Mouse (Mus musculus) embryonic facial prominence, embryonic 15.5 days (tissue): ENCODE results near the gene Wfdc18. TPM values are rescaled to one million over a fixed set of nuclear protein-coding genes. Genes with fewer than 3 reads are reported as not detected.

ENCODE experiments used
- ATAC-seq: fragments of 200-750 bp; cut with Nextera tagmentation; 2 replicates; pipeline ENCODE4 v1.8.0; 2017; ENCODE audit warnings: low read depth, moderate TSS enrichment; ENCODE audit not compliant: insufficient number of reproducible peaks, low FRiP score, low TSS enrichment
- H3K27ac ChIP-seq: fragments of 300-500 bp; sonication (generic); replicated peaks from 2 replicates; pipeline ENCODE4 v1.5.1; 2015; ENCODE audit warnings: mild to moderate bottlenecking, inconsistent platforms
- H3K27me3 ChIP-seq: fragments of 300-500 bp; sonication (generic); 2 replicates; pipeline ENCODE4 v1.6.1; 2015; ENCODE audit warnings: inconsistent platforms
- H3K36me3 ChIP-seq: fragments of 300-500 bp; sonication (generic); 2 replicates; pipeline ENCODE4 v1.6.1; 2015; ENCODE audit warnings: mild to moderate bottlenecking, inconsistent platforms
- H3K4me1 ChIP-seq: fragments of 300-500 bp; sonication (generic); 2 replicates; pipeline ENCODE4 v1.6.1; 2015; ENCODE audit warnings: inconsistent platforms
- H3K4me2 ChIP-seq: fragments of 300-500 bp; sonication (generic); replicated peaks from 2 replicates; pipeline ENCODE4 v1.6.1; 2015; ENCODE audit warnings: mild to moderate bottlenecking, inconsistent platforms
- H3K4me3 ChIP-seq: fragments of 300-500 bp; sonication (generic); replicated peaks from 2 replicates; pipeline ENCODE4 v1.5.1; 2015; ENCODE audit warnings: mild to moderate bottlenecking, inconsistent platforms
- H3K9ac ChIP-seq: fragments of 300-500 bp; sonication (generic); 2 replicates; pipeline ENCODE4 v1.6.1; 2015; ENCODE audit warnings: inconsistent platforms
- H3K9me3 ChIP-seq: fragments of 300-500 bp; sonication (generic); replicated peaks from 2 replicates; pipeline ENCODE4 v1.6.1; 2016; ENCODE audit warnings: inconsistent platforms
- WGBS: fragments of 180-500 bp; shearing (Covaris S2); methylation state at CpG from one replicate; pipeline ENCODE4 v1.1.7; 2015; 5-methylcytosine and 5-hydroxymethylcytosine counted together
- polyA plus RNA-seq: library from polyadenylated mRNA; unstranded; fragments of >200 nt; fragmentation: Nextera tagmentation; extraction: Ambion mirVana; gene quantifications from 2 replicates; pipeline ENCODE4 v1.2.1, GENCODE M21; 2015

The Wfdc18 gene
- polyA plus RNA-seq, result 16.8 and 42.7 TPM in 2 replicates

DNA sequence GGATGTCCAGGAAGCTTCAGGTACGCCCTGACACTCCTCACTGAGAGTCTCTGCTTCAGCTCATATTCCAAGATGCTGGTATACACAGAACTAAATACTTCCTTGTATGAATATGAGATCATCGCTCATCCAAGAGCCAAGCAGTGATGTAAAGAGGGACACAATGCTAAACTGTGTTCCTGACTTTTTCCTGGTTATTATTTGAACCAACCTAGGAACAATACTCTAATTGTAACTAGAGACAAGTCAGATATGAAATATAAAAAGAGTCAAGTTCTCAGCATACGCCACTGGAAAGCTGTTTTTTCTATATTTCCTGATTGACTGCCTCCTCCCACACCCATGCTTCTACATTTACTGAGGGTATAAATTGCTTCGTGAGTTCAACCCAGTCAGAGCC, at the start of gene Wfdc18:
Wfdc18 (plus strand) TSS at position 301 of the 400 bp plus-strand sequence.
- Histone ChIP-seq H3K4me1 (no peaks in the 10 kb centered on the region), H3K4me2 (no peak within 1 kb of the TSS), H3K4me3 (no peak within 1 kb of the TSS), H3K9me3 (no peaks in the 10 kb centered on the region), H3K27ac (no peak within 1 kb of the TSS), H3K27me3 (no peaks in the 10 kb centered on the region), H3K9ac (no peak within 1 kb of the TSS), H3K36me3 (no peaks in the 10 kb centered on the region)
- WGBS, result 70% methylated on average over 4 of the region's 4 CpGs
- ATAC-seq, result no peak

DNA sequence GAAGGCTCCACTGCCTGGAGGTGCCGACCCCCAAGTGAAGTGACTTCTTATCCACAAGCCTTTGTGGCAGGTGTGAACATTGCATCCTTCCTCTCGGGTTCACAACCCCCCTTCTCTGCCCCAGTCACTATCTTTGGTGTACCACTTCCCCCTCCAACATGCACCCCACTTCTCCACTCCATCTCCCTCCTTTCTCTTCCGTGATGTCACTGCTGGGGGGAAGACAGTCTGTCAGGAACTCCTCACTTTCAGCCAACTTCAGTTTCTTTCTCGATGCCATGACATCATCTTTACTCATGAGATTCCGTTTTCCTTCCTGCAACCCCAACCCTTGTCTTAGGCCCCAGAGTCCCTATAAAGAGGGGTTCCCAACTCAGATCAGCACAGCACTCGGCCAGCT, 46.6 kb upstream of the Wfdc18 start, which contains the start of gene Ccl4:
Ccl4 (plus strand) TSS at position 381 of the 400 bp plus-strand sequence.
- no peaks in the 10 kb centered on the region for H3K4me1 ChIP-seq
- H3K27me3 ChIP-seq, result no peaks in the 10 kb centered on the region
- no peak within 1 kb of the TSS for H3K4me2 ChIP-seq
- H3K36me3 ChIP-seq, result no peaks in the 10 kb centered on the region
- H3K27ac ChIP-seq, result no peak within 1 kb of the TSS
- no peak within 1 kb of the TSS for H3K4me3 ChIP-seq
- no peak within 1 kb of the TSS for H3K9ac ChIP-seq
- no peaks in the 10 kb centered on the region for H3K9me3 ChIP-seq
- 77% methylated on average over 6 of the region's 6 CpGs for WGBS
- ATAC-seq, result no peak

DNA sequence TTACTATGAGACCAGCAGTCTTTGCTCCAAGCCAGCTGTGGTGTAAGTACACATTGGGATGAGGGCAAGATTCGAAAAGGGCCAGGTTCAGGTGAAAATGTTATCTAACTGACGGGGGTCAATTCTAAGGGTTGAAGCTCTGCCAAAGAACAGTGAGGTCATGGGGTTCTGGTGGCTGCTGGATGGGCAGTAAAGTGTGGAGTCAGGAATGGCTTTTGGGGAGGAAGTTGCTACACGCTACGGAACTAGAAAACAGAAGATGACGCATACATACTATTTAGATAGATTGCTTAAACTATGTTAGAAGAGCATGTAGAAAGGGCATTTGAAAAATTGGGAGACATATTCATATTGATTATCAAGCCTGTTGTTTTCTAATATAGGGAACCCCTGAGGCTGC, 45.3 kb upstream of the Wfdc18 start:
- Histone ChIP-seq H3K4me2 (no peak overlapping the region), H3K27me3 (no peaks in the 10 kb centered on the region), H3K9ac (no peak overlapping the region), H3K27ac (no peak overlapping the region), H3K36me3 (no peaks in the 10 kb centered on the region), H3K4me1 (no peaks in the 10 kb centered on the region), H3K4me3 (no peak overlapping the region), H3K9me3 (no peaks in the 10 kb centered on the region)
- no peak for ATAC-seq
- WGBS, result 84% methylated on average over 5 of the region's 5 CpGs

DNA sequence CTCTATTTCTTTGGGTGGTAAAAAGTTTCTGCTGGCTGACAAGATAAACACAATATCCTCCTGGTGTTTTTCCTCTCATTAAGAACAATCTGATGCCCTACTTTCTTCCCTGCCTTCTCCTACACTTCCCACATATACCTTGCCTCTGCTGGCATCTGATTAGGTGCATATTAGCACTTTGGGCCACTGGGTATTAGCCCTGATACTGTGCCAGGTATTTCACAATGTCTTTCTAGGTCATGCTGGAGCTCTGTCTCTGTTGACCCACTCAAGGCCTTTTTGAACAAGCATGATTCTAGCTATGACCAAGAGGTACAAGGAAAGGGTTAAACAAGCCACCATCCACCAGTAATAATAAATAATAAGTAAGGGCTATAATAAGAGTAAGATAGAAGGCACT, 37.1 kb upstream of the Wfdc18 start:
- Histone ChIP-seq H3K9me3 (no peaks in the 10 kb centered on the region), H3K4me2 (no peak overlapping the region), H3K4me3 (no peak overlapping the region), H3K27ac (no peak overlapping the region), H3K27me3 (no peaks in the 10 kb centered on the region), H3K4me1 (no peaks in the 10 kb centered on the region), H3K9ac (no peak overlapping the region), H3K36me3 (no peaks in the 10 kb centered on the region)
- no peak for ATAC-seq

DNA sequence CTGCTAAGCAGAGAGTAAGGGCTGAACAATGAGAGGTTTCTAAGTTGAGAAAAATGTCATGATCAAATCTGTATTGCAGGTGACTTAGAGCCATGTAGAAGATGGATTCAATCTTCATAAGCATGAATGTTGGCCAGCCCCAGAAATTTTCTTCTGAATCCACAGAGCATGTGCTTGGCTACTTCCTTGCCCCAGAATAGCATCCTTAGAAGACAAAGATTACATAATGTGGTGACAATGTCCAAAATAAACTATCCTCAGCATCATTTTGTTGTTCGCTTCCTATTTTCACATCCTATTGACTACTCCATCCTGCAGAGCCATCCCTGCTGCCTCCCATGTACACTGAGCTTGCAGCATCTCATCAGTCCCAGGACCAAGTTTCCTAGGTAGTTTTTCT, 33.1 kb upstream of the Wfdc18 start:
- no peak for ATAC-seq
- H3K9ac ChIP-seq, result no peak overlapping the region
- H3K4me1 ChIP-seq, result no peaks in the 10 kb centered on the region
- H3K4me3 ChIP-seq, result no peak overlapping the region
- no peaks in the 10 kb centered on the region for H3K36me3 ChIP-seq
- no peak overlapping the region for H3K4me2 ChIP-seq
- no peaks in the 10 kb centered on the region for H3K27me3 ChIP-seq
- no peaks in the 10 kb centered on the region for H3K9me3 ChIP-seq
- WGBS, result 84% methylated on average over 1 of the region's 1 CpGs
- H3K27ac ChIP-seq, result no peak overlapping the region

DNA sequence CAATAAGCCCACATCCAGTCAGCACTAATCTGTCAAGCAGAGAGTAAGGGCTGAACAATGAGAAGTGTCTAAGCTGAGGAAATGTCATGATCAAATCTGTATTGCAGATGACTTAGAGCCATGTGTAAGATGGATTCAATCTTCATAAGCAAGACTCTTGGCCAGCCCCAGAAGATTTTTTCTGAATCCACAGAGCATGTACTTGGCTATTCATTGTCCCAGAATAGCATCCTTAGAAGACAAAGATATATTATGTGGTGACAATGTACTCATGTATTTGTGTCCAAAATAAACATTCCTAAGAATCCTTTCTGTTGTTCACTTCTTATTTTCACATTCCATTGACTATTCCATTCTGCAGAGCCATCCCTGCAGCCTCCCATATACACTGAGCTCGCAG, 18.9 kb upstream of the Wfdc18 start:
- ATAC-seq, result no peak
- Histone ChIP-seq H3K36me3 (no peaks in the 10 kb centered on the region), H3K9ac (no peak overlapping the region), H3K4me3 (no peak overlapping the region), H3K27me3 (no peaks in the 10 kb centered on the region), H3K4me1 (no peaks in the 10 kb centered on the region), H3K4me2 (no peak overlapping the region), H3K9me3 (no peaks in the 10 kb centered on the region), H3K27ac (no peak overlapping the region)
- 81% methylated on average over 1 of the region's 1 CpGs for WGBS

DNA sequence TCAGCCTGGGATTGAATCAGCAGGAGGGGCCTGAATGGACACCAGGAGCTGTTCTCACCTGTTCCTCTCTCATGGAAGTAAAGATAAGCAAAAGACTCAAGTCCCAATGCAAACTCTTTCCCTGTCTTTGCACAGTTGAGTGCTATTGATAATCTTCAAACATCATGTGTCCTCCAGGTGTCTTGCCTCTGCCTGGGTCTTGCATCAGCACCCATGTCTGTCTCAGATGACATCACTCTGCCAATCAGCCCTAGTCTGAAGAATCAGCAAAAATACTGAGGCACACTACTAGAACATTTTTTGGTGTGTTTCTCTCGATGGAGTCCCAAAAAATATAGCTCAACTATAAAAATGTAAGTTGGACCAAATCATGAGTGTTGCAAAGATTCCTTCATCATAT, 16.8 kb upstream of the Wfdc18 start:
- no peaks in the 10 kb centered on the region for H3K27me3 ChIP-seq
- H3K9me3 ChIP-seq, result no peaks in the 10 kb centered on the region
- no peak overlapping the region for H3K4me2 ChIP-seq
- WGBS, result 67% methylated on average over 1 of the region's 1 CpGs
- no peak overlapping the region for H3K9ac ChIP-seq
- H3K27ac ChIP-seq, result no peak overlapping the region
- no peaks in the 10 kb centered on the region for H3K36me3 ChIP-seq
- ATAC-seq, result no peak
- H3K4me1 ChIP-seq, result no peaks in the 10 kb centered on the region
- no peak overlapping the region for H3K4me3 ChIP-seq

DNA sequence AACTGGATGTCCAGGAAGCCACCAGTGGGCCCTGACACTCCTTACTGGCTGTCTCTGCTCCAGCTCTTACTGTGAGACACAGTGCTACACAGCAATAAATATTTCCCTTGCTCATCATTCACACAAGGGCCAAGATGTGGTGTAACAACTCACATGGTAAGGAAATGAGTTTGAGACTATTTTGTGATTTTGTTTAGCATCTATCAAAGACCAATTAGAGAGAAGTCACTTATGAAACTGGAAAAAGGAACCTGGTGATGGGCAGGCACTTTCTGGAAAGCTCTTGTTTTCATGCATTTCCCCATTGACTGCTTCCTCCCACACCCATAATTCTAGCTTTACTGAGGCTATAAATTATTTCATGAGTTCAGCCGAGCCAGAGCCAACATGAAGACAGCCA, 5.1 kb upstream of the Wfdc18 start, which contains the start of gene Wfdc17:
Wfdc17 (plus strand) TSS at position 287 of the 400 bp plus-strand sequence.
- H3K9me3 ChIP-seq, result no peaks in the 10 kb centered on the region
- WGBS, result 57% methylated on average over 1 of the region's 1 CpGs
- no peak within 1 kb of the TSS for H3K9ac ChIP-seq
- no peak for ATAC-seq
- no peaks in the 10 kb centered on the region for H3K27me3 ChIP-seq
- H3K4me1 ChIP-seq, result no peaks in the 10 kb centered on the region
- no peaks in the 10 kb centered on the region for H3K36me3 ChIP-seq
- no peak within 1 kb of the TSS for H3K27ac ChIP-seq
- H3K4me3 ChIP-seq, result no peak within 1 kb of the TSS
- H3K4me2 ChIP-seq, result no peak within 1 kb of the TSS

DNA sequence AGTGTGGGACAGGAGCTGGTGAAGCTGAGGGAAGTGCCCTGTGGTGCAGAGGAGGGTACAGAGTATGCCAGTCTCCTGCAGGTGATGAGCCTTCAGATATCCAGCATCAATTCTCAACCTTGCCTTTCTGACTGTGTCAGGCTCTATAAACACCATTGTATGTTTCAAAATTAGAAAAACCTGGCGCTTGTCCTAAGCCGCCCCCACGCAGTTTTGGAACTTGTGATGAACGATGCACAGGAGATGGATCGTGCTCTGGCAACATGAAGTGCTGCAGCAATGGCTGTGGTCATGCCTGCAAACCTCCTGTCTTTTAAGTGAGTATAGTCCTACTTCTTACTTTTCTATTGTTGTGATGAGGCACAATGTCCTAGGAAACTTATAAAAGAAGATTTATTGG, 868 bp downstream of the Wfdc18 start:
- H3K4me1 ChIP-seq, result no peaks in the 10 kb centered on the region
- no peaks in the 10 kb centered on the region for H3K9me3 ChIP-seq
- H3K27ac ChIP-seq, result no peak overlapping the region
- WGBS, result 80% methylated on average over 5 of the region's 5 CpGs
- H3K9ac ChIP-seq, result no peak overlapping the region
- no peak overlapping the region for H3K4me2 ChIP-seq
- no peak overlapping the region for H3K4me3 ChIP-seq
- no peaks in the 10 kb centered on the region for H3K27me3 ChIP-seq
- H3K36me3 ChIP-seq, result no peaks in the 10 kb centered on the region
- ATAC-seq, result no peak

DNA sequence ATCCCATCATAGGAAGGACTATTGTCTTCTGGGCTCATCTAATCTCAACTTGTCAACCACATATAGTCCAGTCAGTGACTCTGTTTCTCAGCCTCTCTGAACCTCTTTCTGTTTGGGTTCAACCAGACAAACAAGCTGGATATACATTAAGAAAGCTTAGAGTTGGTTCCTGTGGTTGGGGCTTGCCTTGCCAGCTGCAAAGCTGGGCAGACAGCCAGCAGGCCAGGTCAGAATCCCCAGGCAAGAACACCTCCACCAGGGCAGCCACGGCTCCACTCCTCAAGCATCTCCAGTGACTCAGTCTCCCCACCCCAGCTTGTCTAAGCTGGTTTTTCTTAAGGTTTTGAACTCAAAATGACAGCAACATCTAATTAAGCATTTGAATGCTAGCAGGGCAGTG, 3.9 kb downstream of the Wfdc18 start:
- no peaks in the 10 kb centered on the region for H3K9me3 ChIP-seq
- H3K4me3 ChIP-seq, result no peak overlapping the region
- no peaks in the 10 kb centered on the region for H3K4me1 ChIP-seq
- 44% methylated on average over 1 of the region's 1 CpGs for WGBS
- H3K9ac ChIP-seq, result no peak overlapping the region
- H3K27me3 ChIP-seq, result no peaks in the 10 kb centered on the region
- no peaks in the 10 kb centered on the region for H3K36me3 ChIP-seq
- ATAC-seq, result no peak
- H3K4me2 ChIP-seq, result no peak overlapping the region
- H3K27ac ChIP-seq, result no peak overlapping the region

DNA sequence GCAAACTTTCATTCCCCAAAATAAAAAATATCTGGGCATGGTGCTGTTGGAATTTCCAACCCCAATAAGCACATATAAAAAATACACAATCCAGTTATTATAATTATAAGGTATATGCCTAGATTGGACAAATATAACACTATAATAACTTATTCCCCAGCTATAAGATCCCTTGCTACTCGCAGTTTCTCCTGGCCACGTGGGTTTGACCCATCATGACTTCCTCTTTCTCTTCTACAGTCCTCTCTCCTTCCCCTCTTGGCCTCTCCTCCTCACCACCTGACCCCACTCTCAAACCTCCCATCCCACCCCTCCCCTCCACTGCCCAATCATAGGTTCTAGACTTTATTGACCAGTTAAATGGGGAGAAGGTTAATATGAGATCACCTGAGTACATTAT, 5.1 kb downstream of the Wfdc18 start:
- Histone ChIP-seq H3K27ac (no peak overlapping the region), H3K4me2 (no peak overlapping the region), H3K4me1 (no peaks in the 10 kb centered on the region), H3K36me3 (no peaks in the 10 kb centered on the region), H3K27me3 (no peaks in the 10 kb centered on the region), H3K4me3 (no peak overlapping the region), H3K9ac (no peak overlapping the region), H3K9me3 (no peaks in the 10 kb centered on the region)
- WGBS, result 74% methylated on average over 2 of the region's 2 CpGs
- no peak for ATAC-seq

DNA sequence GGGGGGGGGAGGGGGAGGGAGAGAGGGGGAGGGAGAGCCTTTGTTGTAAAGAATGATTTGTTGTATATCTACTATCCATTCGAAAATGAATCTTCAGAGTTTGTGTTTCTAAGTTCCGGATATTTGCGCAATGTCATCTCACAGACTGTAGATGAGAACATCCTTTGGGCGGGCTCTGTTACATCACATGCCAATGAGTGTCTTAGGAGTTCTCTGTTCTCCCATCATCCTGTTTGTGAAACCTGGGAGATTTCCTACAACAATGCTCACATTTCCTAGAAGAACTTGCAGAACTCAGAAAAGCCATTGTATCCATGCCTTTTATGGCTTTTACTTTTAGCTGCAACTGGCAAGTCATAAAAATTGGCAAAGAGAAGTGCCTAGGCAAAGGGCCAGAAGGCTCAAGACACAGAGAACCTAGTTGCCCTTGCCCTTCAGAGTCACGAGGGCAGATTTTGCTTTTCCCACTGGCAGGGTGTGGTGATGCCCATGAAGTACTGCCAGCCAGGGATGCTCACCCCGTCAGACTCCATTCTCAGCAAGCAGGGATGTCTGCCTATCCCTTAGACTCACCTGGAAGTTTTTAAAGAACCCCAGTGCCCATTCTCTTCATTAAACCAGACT, 8.3 kb downstream of the Wfdc18 start:
- Histone ChIP-seq H3K9me3 (no peaks in the 10 kb centered on the region), H3K27me3 (no peaks in the 10 kb centered on the region), H3K9ac (no peak overlapping the region), H3K36me3 (no peaks in the 10 kb centered on the region), H3K4me3 (no peak overlapping the region), H3K27ac (no peak overlapping the region), H3K4me1 (no peaks in the 10 kb centered on the region), H3K4me2 (no peak overlapping the region)
- 81% methylated on average over 6 of the region's 6 CpGs for WGBS
- no peak for ATAC-seq
